Mouse (Mus musculus) G1E (cell line): ENCODE measurements around the gene Kcnj4. TPM values are rescaled to one million over a fixed set of nuclear protein-coding genes. Genes with fewer than 3 reads are reported as not detected.

Experiments used
- ATAC-seq: 2 replicates; pipeline ENCODE4 v1.8.0; 2016; ENCODE audit warnings: mild to moderate bottlenecking; ENCODE audit not compliant: insufficient number of reproducible peaks, poor library complexity, low FRiP score, severe bottlenecking; ENCODE audit errors: extremely low read depth
- DNase-seq: peaks from one replicate; pipeline ENCODE4 v3.0.0; 2012; ENCODE audit warnings: low spot score
- H3K27me3 ChIP-seq: 2 replicates; pipeline ENCODE4 v1.6.1; 2012; ENCODE audit warnings: mild to moderate bottlenecking, low read length, inconsistent platforms; ENCODE audit not compliant: insufficient read depth
- H3K36me3 ChIP-seq: replicated peaks from 2 replicates; pipeline ENCODE3; 2012; ENCODE audit warnings: mild to moderate bottlenecking, inconsistent platforms
- H3K4me1 ChIP-seq: 2 replicates; pipeline ENCODE4 v1.6.1; 2012; ENCODE audit warnings: low read depth, low read length, inconsistent platforms, mixed read lengths; ENCODE audit not compliant: insufficient read depth
- H3K4me3 ChIP-seq: 2 replicates; pipeline ENCODE4 v1.5.1; 2012; ENCODE audit warnings: low read depth, mild to moderate bottlenecking, inconsistent platforms, low read length, moderate library complexity, mixed read lengths
- H3K9me3 ChIP-seq: replicated peaks from 2 replicates; pipeline ENCODE4 v1.6.1; 2012; ENCODE audit warnings: inconsistent platforms
- CTCF ChIP-seq: IDR thresholded peaks from 2 replicates; pipeline ENCODE4 v1.5.1; 2012; ENCODE audit warnings: low read depth, low read length, inconsistent platforms, mixed read lengths
- GATA1 ChIP-seq: IDR thresholded peaks from 2 replicates; pipeline ENCODE4 v1.6.1; 2012; ENCODE audit warnings: borderline replicate concordance, low read length, inconsistent platforms, mixed read lengths
- GATA2 ChIP-seq: IDR thresholded peaks from 2 replicates; pipeline ENCODE4 v1.6.1; 2012; ENCODE audit warnings: low read depth, low read length, inconsistent platforms, borderline replicate concordance
- POLR2AphosphoS5 ChIP-seq: IDR thresholded peaks from 2 replicates; pipeline ENCODE4 v1.6.1; 2012; ENCODE audit warnings: low read depth, low read length, inconsistent platforms; ENCODE audit not compliant: insufficient replicate concordance
- TAL1 ChIP-seq: conservative IDR thresholded peaks from 2 replicates; pipeline ENCODE4 v1.6.1; 2012; ENCODE audit warnings: low read depth, low read length, inconsistent platforms, mixed read lengths
- polyA plus RNA-seq: library from polyadenylated mRNA; stranded (reverse); fragments of >175 nt; gene quantifications from 2 replicates; pipeline ENCODE4 v1.2.3, GENCODE M21; 2012
- total RNA-seq, 2 experiments: library from RNA; stranded (forward) in 1 of 2; stranded (reverse) in 1 of 2; fragments of 200-1000 nt in 1 of 2; fragments of >200 nt in 1 of 2; fragmentation: Nextera tagmentation in 1 of 2; gene quantifications; 2 replicates each; pipeline ENCODE4 v1.2.3; 2014 to 2017

Kcnj4 gene
- total and polyA plus RNA-seq, 3 experiments, result 0.05 TPM; not detected in 2

DNA sequence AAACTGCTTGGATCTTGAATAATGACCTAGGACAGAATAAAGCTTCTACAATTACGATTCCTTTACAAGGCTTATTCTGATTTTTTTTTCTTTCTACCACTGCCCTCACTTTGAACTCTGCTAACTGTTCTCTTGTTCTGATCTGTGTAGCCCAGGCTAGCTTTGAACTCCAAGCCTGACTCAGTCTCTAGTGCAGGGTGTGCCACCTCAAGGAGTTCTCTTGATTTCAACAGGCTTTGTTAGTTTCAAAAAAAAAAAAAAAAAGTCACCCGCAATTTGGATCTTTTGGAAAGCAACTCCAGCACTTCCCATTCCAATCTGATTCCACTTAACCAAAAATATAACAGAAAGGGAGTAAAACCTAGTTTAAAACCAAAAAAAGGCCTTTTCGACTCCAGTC lies 40.5 kb upstream of the Kcnj4 start:
- no peak for ATAC-seq
- Histone ChIP-seq H3K4me3 (peak overlapping the region; percentile 94), H3K4me1 (peaks cover 33% of the 10 kb centered on the region), H3K27me3 (peaks cover 9% of the 10 kb centered on the region), H3K9me3 (peaks cover 7% of the 10 kb centered on the region), H3K36me3 (peaks cover 37% of the 10 kb centered on the region)
- TF ChIP-seq TAL1, result no peak
- TF ChIP-seq POLR2AphosphoS5, result no peak
- no peak for TF ChIP-seq CTCF
- no peak for TF ChIP-seq GATA1
- DNase-seq, result no peak

DNA sequence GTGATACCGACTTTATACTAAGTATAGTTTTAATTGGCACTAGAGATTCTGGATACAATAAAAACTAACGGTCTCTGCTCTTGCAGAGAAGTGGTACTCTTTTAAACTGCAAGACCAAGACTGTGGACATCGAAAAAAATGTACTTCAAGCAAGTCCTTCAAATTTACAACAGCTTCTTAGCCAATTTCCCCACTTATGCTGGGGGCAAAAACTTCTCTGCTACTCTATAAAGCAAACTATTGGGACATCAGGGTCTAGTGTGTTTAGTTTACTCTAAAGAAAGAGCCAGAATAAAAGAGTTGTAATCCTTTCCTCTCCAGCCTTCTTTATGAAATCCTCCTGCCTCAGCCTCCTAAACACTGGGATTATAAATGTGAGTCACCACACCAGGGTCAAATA lies 38.9 kb upstream of the Kcnj4 start:
- DNase-seq (no peak), ATAC-seq (no peak)
- no peak for TF ChIP-seq GATA2
- no peak for TF ChIP-seq CTCF
- no peak for TF ChIP-seq TAL1
- no peak for TF ChIP-seq POLR2AphosphoS5
- TF ChIP-seq GATA1, result no peak
- H3K4me3 ChIP-seq, result no peak overlapping the region
- peaks cover 37% of the 10 kb centered on the region for H3K4me1 ChIP-seq
- H3K27me3 ChIP-seq, result no peaks in the 10 kb centered on the region
- H3K36me3 ChIP-seq, result peaks cover 53% of the 10 kb centered on the region
- peaks cover 7% of the 10 kb centered on the region for H3K9me3 ChIP-seq

DNA sequence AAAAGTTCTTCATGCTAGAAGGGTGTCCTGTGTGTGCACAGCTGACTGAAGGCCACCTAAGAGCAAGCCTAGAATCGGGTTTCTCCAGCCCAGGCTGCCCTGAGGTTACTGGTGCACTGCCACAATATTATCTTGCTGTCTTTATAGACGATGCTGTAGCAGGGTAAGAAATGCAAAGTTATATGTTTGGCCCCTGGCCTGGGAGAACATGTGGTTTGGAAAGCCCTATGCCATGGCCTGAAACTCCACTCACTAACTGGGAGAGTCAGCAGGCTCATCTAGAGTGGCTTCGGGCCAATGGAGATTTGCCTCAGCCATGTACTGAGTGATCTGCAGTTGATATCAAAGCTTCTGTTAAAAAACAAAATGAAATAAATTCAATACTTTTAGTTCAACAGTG lies 28.8 kb upstream of the Kcnj4 start:
- TF ChIP-seq GATA1 (no peak), CTCF (no peak), TAL1 (no peak), GATA2 (no peak), POLR2AphosphoS5 (no peak)
- H3K4me3 ChIP-seq, result no peak overlapping the region
- no peaks in the 10 kb centered on the region for H3K9me3 ChIP-seq
- H3K4me1 ChIP-seq, result peaks cover 15% of the 10 kb centered on the region
- DNase-seq, result no peak
- H3K27me3 ChIP-seq, result no peaks in the 10 kb centered on the region
- no peak for ATAC-seq
- peaks cover 100% of the 10 kb centered on the region for H3K36me3 ChIP-seq

DNA sequence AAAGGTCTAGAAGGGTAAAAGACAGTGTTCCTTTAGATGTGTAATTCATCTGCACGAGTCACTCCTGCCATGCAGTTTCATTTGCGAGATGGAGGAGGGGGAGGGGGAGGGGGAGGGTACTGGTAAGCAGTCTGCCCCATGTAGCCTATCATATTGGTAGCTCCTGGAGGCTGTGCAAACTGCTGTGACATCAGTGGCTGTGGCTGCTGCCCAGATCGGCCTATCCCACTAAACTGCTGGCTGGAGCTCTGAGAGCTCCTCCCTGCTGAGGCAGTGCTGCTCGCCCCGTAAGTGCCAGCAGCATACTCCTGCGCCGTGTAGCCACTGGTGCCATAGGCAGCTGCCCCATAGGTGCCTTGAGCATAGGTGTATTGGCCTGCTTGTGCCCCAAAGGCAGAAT lies 24.9 kb upstream of the Kcnj4 start:
- TF ChIP-seq CTCF, result no peak
- TF ChIP-seq TAL1, result no peak
- TF ChIP-seq POLR2AphosphoS5, result no peak
- TF ChIP-seq GATA2, result no peak
- no peak for TF ChIP-seq GATA1

DNA sequence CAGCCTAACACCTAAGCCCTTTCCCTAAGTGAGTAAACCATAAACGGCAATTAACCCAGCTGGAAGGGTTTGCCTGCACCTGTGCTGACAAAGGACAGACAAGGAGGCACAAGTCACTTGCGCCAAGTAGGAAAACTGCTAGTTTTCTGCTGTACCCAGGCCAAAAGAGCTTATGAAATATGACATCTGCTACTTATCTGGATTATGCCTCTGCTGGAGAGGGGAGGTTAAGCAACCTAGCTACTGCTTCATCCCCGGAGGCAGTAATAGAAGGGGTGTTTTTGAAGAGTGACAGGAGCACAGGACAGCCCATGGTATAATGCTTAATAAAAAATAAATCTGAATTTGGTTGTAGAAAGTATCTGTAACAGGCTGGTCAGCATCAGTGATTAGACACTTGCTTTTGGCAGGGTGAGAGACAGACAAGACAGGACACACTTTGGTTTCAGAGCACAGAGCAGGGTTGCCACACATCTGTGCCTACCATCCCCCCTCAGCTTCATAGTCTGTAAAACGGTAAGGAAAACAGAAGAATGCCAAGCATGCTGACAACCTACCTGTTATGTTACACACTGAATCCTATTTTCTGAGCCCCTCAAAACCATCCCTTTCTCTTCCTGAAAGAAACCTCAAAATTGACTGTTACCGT lies 23.1 kb upstream of the Kcnj4 start:
- DNase-seq, result no peak
- peaks cover 71% of the 10 kb centered on the region for H3K36me3 ChIP-seq
- no peak overlapping the region for H3K4me3 ChIP-seq
- H3K9me3 ChIP-seq, result peaks cover 3% of the 10 kb centered on the region
- no peak for ATAC-seq
- no peaks in the 10 kb centered on the region for H3K27me3 ChIP-seq
- no peak for TF ChIP-seq TAL1
- TF ChIP-seq GATA2, result no peak
- no peak; the same call in 1 of the 2 replicates for TF ChIP-seq POLR2AphosphoS5
- no peak for TF ChIP-seq CTCF
- no peak for TF ChIP-seq GATA1
- H3K4me1 ChIP-seq, result peaks cover 13% of the 10 kb centered on the region

More for the DNA sequence above, 24.9 kb upstream of the Kcnj4 start:
- no peaks in the 10 kb centered on the region for H3K27me3 ChIP-seq
- no peaks in the 10 kb centered on the region for H3K9me3 ChIP-seq
- H3K4me3 ChIP-seq, result no peak overlapping the region
- H3K4me1 ChIP-seq, result peaks cover 17% of the 10 kb centered on the region
- ATAC-seq (no peak), DNase-seq (no peak)
- peaks cover 90% of the 10 kb centered on the region for H3K36me3 ChIP-seq

DNA sequence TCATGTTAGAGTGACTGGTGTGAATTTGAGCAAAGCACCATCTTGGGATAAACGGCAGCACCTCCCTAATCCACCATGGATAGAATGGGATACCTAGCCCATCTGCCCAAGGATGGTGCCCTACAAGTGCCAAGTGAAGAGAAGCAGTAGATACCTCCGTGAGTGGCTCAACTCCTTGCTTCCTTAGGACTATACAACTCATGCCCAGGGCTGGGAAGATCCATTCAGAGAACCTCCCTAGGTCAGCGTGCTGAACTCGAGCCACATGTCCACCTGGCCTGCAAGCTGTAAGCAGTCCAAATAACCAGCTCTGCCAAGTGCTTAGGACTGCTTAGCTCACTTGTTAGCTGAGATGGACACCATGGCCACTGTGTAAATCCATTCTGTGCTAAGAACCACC lies 22.2 kb upstream of the Kcnj4 start:
- Histone ChIP-seq H3K36me3 (peaks cover 62% of the 10 kb centered on the region), H3K4me3 (no peak overlapping the region), H3K9me3 (peaks cover 11% of the 10 kb centered on the region), H3K27me3 (peaks cover 8% of the 10 kb centered on the region; the same call in 1 of the 2 replicates), H3K4me1 (peaks cover 13% of the 10 kb centered on the region)
- no peak for DNase-seq
- TF ChIP-seq GATA2 (no peak), GATA1 (no peak), POLR2AphosphoS5 (no peak)
- no peak for ATAC-seq
